Mouse (Mus musculus) stomach, embryonic 15.5 days (tissue): ENCODE data around the gene Kdsr. TPM values are rescaled to one million over a fixed set of nuclear protein-coding genes. Genes with fewer than 3 reads are reported as not detected.

Experiments used
- ATAC-seq: fragments of 200-750 bp; cut with Nextera tagmentation; 2 replicates; pipeline ENCODE4 v1.8.0; 2017; ENCODE audit warnings: low read depth, moderate number of reproducible peaks, moderate TSS enrichment; ENCODE audit not compliant: insufficient read depth, low FRiP score
- H3K27ac ChIP-seq: fragments of 300-500 bp; sonication (generic); 2 replicates; pipeline ENCODE4 v1.5.1; 2015; ENCODE audit warnings: mild to moderate bottlenecking, inconsistent platforms
- H3K27me3 ChIP-seq: fragments of 300-500 bp; sonication (generic); replicated peaks from 2 replicates; pipeline ENCODE4 v1.6.1; 2015; ENCODE audit warnings: inconsistent platforms
- H3K36me3 ChIP-seq: fragments of 300-500 bp; sonication (generic); 2 replicates; pipeline ENCODE4 v1.6.1; 2015; ENCODE audit warnings: inconsistent platforms
- H3K4me1 ChIP-seq: fragments of 300-500 bp; sonication (generic); 2 replicates; pipeline ENCODE4 v1.6.1; 2015; ENCODE audit warnings: inconsistent platforms
- H3K4me2 ChIP-seq: fragments of 300-500 bp; sonication (generic); 2 replicates; pipeline ENCODE4 v1.6.1; 2015; ENCODE audit warnings: mild to moderate bottlenecking, inconsistent platforms
- H3K4me3 ChIP-seq: fragments of 300-500 bp; sonication (generic); replicated peaks from 2 replicates; pipeline ENCODE4 v1.5.1; 2015; ENCODE audit warnings: inconsistent platforms
- H3K9ac ChIP-seq: fragments of 300-500 bp; sonication (generic); 2 replicates; pipeline ENCODE4 v1.6.1; 2015; ENCODE audit warnings: inconsistent platforms
- H3K9me3 ChIP-seq: fragments of 300-500 bp; sonication (generic); 2 replicates; pipeline ENCODE4 v1.6.1; 2016; ENCODE audit warnings: inconsistent platforms
- WGBS: fragments of 180-500 bp; shearing (Covaris S2); methylation state at CpG from one replicate; pipeline ENCODE4 v1.1.7; 2015; 5-methylcytosine and 5-hydroxymethylcytosine counted together
- polyA plus RNA-seq: library from polyadenylated mRNA; unstranded; fragments of >200 nt; fragmentation: Nextera tagmentation; extraction: Ambion mirVana; gene quantifications from 2 replicates; pipeline ENCODE4 v1.2.1, GENCODE M21; 2015

The Kdsr gene
- polyA plus RNA-seq = 14.8 and 16.8 TPM in 2 replicates

GRCm38 (mm10) chr1:106759572-106760435, at the start of gene Kdsr:
Gene Kdsr (minus strand): TSS chr1:106759727.
- Histone ChIP-seq H3K36me3 (no peaks in the 10 kb centered on the region), H3K4me1 (peaks cover 11% of the 10 kb centered on the region), H3K27ac (peak within 1 kb of the TSS; percentile 92), H3K9ac (peak within 1 kb of the TSS; percentile 59), H3K4me2 (peak within 1 kb of the TSS; percentile 90), H3K27me3 (no peaks in the 10 kb centered on the region), H3K4me3 (peak within 1 kb of the TSS; percentile 63), H3K9me3 (no peaks in the 10 kb centered on the region)
- peak; percentile 99 for ATAC-seq
- 2% methylated on average over 50 of the region's 51 CpGs for WGBS

GRCm38 (mm10) chr1:106799931-106800330, 40.4 kb upstream of the Kdsr start:
- Histone ChIP-seq H3K4me2 (no peak overlapping the region), H3K27ac (no peak overlapping the region), H3K4me1 (no peaks in the 10 kb centered on the region), H3K9me3 (no peaks in the 10 kb centered on the region), H3K4me3 (no peak overlapping the region), H3K36me3 (no peaks in the 10 kb centered on the region), H3K27me3 (no peaks in the 10 kb centered on the region), H3K9ac (no peak overlapping the region)
- WGBS = 86% methylated on average over 3 of the region's 3 CpGs
- no peak for ATAC-seq

- Histone ChIP-seq H3K4me1 (no peaks in the 10 kb centered on the region; the same call in 1 of the 2 replicates), H3K9ac (no peak overlapping the region), H3K4me2 (no peak overlapping the region), H3K9me3 (no peaks in the 10 kb centered on the region), H3K27me3 (no peaks in the 10 kb centered on the region), H3K4me3 (no peak overlapping the region), H3K27ac (no peak overlapping the region), H3K36me3 (no peaks in the 10 kb centered on the region)
- WGBS = 54% methylated on average over 1 of the region's 1 CpGs
- no peak for ATAC-seq
Measured at GRCm38 (mm10) chr1:106799406-106799805, 39.9 kb upstream of the Kdsr start.

- peak overlapping the region; percentile 57 for H3K4me2 ChIP-seq
- H3K36me3 ChIP-seq = no peaks in the 10 kb centered on the region
- H3K27me3 ChIP-seq = no peaks in the 10 kb centered on the region
- 58% methylated on average over 7 of the region's 7 CpGs for WGBS
- no peaks in the 10 kb centered on the region; the same call in 1 of the 2 replicates for H3K4me1 ChIP-seq
- H3K27ac ChIP-seq = no peak overlapping the region
- H3K9ac ChIP-seq = no peak overlapping the region
- no peak for ATAC-seq
- H3K4me3 ChIP-seq = peak overlapping the region; percentile 96
- no peaks in the 10 kb centered on the region for H3K9me3 ChIP-seq
Measured at GRCm38 (mm10) chr1:106796987-106797779, 37.7 kb upstream of the Kdsr start.

GRCm38 (mm10) chr1:106796542-106796924, 37.0 kb upstream of the Kdsr start, which contains the start of gene Vps4b:
Gene Vps4b (minus strand): TSS chr1:106796728.
- Histone ChIP-seq H3K9ac (peak within 1 kb of the TSS; percentile 91), H3K4me1 (no peaks in the 10 kb centered on the region; the same call in 1 of the 2 replicates), H3K36me3 (no peaks in the 10 kb centered on the region), H3K4me2 (peak within 1 kb of the TSS; percentile 62), H3K9me3 (no peaks in the 10 kb centered on the region), H3K27me3 (no peaks in the 10 kb centered on the region), H3K27ac (peak within 1 kb of the TSS; percentile 94), H3K4me3 (peak within 1 kb of the TSS; percentile 96)
- peak; percentile 99 for ATAC-seq
- under 1% methylated on average over 23 of the region's 23 CpGs for WGBS

GRCm38 (mm10) chr1:106795634-106796541, 36.4 kb upstream of the Kdsr start:
- H3K36me3 ChIP-seq = no peaks in the 10 kb centered on the region
- no peaks in the 10 kb centered on the region for H3K27me3 ChIP-seq
- peak overlapping the region; percentile 94 for H3K27ac ChIP-seq
- peak overlapping the region; percentile 96 for H3K4me3 ChIP-seq
- ATAC-seq = peak; percentile 90
- 1% methylated on average over 51 of the region's 51 CpGs for WGBS
- H3K4me2 ChIP-seq = peak overlapping the region; percentile 62
- H3K9me3 ChIP-seq = no peaks in the 10 kb centered on the region
- peak overlapping the region; percentile 91 for H3K9ac ChIP-seq
- no peaks in the 10 kb centered on the region; the same call in 1 of the 2 replicates for H3K4me1 ChIP-seq

GRCm38 (mm10) chr1:106774896-106775295, 15.4 kb upstream of the Kdsr start:
- H3K9me3 ChIP-seq = no peaks in the 10 kb centered on the region
- WGBS = 86% methylated on average over 4 of the region's 4 CpGs
- H3K4me1 ChIP-seq = no peaks in the 10 kb centered on the region
- no peak overlapping the region for H3K9ac ChIP-seq
- no peaks in the 10 kb centered on the region for H3K27me3 ChIP-seq
- H3K36me3 ChIP-seq = peaks cover 25% of the 10 kb centered on the region
- H3K4me3 ChIP-seq = no peak overlapping the region
- no peak overlapping the region for H3K4me2 ChIP-seq
- no peak for ATAC-seq
- H3K27ac ChIP-seq = no peak overlapping the region

GRCm38 (mm10) chr1:106774092-106774491, 14.6 kb upstream of the Kdsr start:
- 80% methylated on average over 9 of the region's 9 CpGs for WGBS
- no peak overlapping the region for H3K4me3 ChIP-seq
- H3K27me3 ChIP-seq = no peaks in the 10 kb centered on the region
- ATAC-seq = no peak
- H3K4me2 ChIP-seq = no peak overlapping the region
- H3K36me3 ChIP-seq = peaks cover 25% of the 10 kb centered on the region
- H3K4me1 ChIP-seq = no peaks in the 10 kb centered on the region
- no peaks in the 10 kb centered on the region for H3K9me3 ChIP-seq
- no peak overlapping the region for H3K27ac ChIP-seq
- no peak overlapping the region for H3K9ac ChIP-seq

GRCm38 (mm10) chr1:106768773-106769172, 9.2 kb upstream of the Kdsr start:
- no peaks in the 10 kb centered on the region for H3K4me1 ChIP-seq
- peaks cover 10% of the 10 kb centered on the region; the same call in 1 of the 2 replicates for H3K36me3 ChIP-seq
- H3K9me3 ChIP-seq = no peaks in the 10 kb centered on the region
- no peaks in the 10 kb centered on the region for H3K27me3 ChIP-seq
- no peak overlapping the region for H3K4me3 ChIP-seq
- H3K9ac ChIP-seq = no peak overlapping the region
- no peak for ATAC-seq
- H3K4me2 ChIP-seq = no peak overlapping the region
- H3K27ac ChIP-seq = no peak overlapping the region

- Histone ChIP-seq H3K27ac (no peak overlapping the region), H3K9ac (no peak overlapping the region), H3K27me3 (no peaks in the 10 kb centered on the region), H3K4me1 (no peaks in the 10 kb centered on the region), H3K4me3 (no peak overlapping the region), H3K4me2 (no peak overlapping the region), H3K9me3 (no peaks in the 10 kb centered on the region), H3K36me3 (peaks cover 5% of the 10 kb centered on the region; the same call in 1 of the 2 replicates)
- ATAC-seq = no peak
- WGBS = 85% methylated on average over 8 of the region's 8 CpGs
Measured at GRCm38 (mm10) chr1:106765771-106766170, 6.2 kb upstream of the Kdsr start.

- Histone ChIP-seq H3K4me2 (no peak overlapping the region), H3K4me1 (no peaks in the 10 kb centered on the region), H3K27me3 (no peaks in the 10 kb centered on the region), H3K36me3 (peaks cover 5% of the 10 kb centered on the region; the same call in 1 of the 2 replicates), H3K9me3 (no peaks in the 10 kb centered on the region), H3K4me3 (no peak overlapping the region), H3K27ac (no peak overlapping the region), H3K9ac (no peak overlapping the region)
- WGBS = 86% methylated on average over 2 of the region's 2 CpGs
- no peak for ATAC-seq
Measured at GRCm38 (mm10) chr1:106764846-106765245, 5.3 kb upstream of the Kdsr start.
